Mouse (Mus musculus): ENCODE results near the gene Piwil1.

Gene Piwil1

DNA sequence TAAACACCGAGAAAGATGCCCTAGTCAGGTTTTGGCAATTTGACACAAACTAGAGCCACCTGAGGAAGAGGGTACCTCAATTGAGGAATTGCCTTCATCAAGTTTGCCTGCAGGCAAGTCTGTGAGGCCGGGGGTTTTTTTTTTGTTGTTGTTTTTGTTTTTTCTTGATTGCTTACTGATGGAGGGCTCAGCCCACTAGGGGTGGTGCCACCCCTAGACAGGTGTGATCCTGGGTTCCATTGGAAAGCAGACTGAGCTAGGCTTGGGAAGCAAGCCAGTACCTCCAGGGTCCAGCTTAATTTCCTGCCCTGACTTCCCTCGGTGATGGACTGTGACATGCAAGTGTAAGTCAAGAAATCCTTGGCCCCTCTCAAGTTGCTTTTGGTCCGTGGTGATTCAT is at the start of gene Piwil1:
TSS of gene Piwil1 (plus strand) at position 301 of the 400 bp plus-strand sequence.
- no peak for DNase-seq (ENCODE audit: low spot score)

DNA sequence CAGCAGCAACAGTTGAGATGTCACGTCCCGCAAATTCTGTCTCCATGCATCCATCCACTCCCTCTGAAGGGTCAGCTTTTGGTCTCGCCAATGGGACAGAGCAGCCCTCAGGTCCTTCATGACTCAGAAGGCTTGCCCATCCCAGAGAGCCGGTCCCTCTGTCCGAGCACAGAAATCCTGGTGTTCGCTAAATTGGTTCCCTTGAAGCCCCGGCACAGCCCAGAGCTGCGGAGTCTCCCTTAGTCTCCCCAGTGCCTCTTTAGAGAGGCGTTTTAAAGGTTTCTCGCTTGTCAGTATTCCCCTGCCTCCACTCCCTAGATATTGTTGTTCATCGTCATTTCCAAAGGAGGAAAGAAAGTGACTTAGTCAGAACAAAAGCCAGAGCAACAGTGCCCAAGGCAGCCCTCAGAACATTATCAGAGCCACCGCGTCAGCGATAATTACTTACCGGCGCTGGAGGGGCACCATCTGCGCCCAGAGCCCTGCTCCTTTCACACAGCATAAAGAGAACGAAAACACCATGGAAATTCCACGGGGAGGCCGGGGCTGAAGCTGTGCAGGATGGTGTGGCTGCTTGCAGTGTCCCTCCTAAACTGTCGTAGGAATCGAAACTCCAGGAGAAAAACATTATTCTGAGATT is 45.7 kb upstream of the Piwil1 start:
- no peak for DNase-seq (ENCODE audit: low spot score)

DNA sequence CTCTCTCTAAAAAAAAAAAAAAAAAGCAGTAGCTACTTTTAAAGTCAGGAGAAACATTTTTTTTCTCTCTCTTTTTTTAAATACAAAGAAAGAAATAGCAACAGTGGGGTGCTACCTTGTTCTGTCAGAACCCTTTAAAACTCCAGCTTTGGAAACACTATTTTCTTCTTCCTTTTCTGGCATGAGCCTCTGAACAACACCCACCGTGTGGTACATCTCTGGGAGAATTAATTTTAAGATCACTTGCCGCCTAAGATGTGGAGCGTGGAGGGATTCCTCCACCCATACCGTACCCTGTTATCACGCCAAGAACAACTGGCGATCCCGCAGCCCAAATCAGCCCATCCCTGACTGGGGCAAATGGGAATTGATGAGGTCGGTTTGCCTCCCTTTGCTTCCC is 42.2 kb upstream of the Piwil1 start:
- DNase-seq (ENCODE audit: low spot score), result no peak

DNA sequence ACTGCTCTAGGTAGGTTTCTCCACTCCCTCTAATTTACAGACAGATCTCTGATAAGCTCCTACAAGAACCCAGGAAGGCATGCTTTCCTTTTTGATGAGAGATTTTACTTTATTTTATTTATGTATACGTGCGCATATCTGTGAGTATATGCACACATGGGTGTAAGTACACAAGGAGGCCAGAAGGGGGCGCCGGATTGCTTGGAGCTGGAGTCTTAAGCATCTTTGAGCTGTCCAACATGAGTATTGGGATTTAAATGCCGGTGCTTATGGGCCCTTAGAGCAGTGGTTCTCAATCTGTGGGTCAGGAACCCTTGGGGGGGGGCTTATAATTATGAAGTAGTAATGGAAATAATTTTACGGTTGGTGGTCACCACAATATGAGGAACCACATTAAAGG is 39.4 kb upstream of the Piwil1 start:
- no peak for DNase-seq (ENCODE audit: low spot score)

DNA sequence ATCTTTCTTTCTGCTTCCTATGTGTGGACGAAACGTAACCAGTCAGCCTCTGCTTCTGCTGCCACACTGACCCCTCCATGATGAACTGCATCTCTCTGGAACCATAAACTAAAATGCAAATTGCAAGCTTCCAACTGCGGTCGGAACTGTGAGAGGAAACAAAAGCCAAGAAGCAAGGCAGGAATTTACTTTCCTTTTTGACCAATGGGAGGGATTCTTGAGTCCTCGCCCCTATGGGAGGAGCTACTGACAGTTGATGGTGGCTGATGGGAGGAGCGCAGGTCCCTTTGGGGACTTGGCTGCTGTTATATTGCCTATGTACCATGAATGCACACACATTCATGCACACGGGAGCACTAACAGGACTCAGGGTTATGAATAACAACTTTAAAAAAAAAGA is 38.3 kb upstream of the Piwil1 start:
- no peak for DNase-seq (ENCODE audit: low spot score)

DNA sequence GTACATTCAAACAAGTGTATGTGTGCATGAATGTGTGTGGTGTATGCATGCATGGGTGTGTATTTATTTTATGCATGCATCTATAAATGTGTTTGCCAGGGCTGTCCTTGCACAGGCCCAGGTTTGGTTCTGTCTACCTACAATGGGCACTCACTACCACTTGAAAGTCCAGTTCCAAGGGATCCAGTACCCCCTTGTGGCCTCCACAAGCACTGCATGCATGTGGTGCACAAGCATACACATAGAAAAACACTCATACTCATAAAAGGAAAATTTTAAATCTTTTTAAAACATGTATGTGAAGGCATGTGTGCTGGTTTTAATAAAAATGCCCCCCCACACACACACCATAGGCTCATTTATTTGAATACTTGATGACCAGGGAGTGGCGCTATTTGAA is 37.3 kb upstream of the Piwil1 start:
- DNase-seq (ENCODE audit: low spot score), result no peak

DNA sequence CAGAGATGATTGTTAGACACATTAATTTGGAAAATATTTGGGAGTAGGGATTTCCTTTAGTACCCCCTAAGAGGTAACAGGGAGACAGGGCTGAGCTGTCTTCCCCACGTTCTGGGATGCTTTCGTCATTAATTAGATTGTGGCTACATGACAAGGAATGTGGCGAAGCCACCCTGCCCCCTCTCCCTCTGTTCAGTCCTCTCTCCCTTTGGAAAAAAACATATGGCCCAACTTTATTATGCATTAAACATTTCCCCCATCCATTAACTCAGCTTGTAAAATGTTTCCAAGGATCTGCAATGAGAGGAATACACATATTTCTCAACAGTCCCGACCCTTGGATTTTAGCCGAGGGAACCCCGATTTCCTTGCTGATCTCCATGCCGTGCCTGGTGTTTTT is 35.0 kb upstream of the Piwil1 start:
- no peak for DNase-seq (ENCODE audit: low spot score)

DNA sequence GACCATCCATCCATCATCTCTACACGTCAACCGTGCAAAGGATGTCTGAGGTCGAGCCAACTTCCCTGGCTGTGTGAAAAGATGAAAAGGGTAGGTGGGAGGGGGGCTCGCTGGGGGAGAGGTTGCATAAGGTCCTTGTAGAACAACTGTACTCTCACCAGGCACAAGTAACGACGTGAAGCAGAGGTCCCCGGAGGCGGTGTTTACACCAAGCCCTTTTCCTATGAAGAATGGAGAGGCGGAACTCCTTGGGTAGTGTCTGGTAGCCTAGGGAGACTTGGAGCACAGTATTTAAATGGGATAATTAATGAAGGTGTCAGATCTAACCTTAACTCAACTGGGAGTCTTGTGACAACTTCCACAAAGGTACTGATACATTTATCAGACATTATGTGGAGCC is 28.2 kb upstream of the Piwil1 start:
- no peak for DNase-seq (ENCODE audit: low spot score)

DNA sequence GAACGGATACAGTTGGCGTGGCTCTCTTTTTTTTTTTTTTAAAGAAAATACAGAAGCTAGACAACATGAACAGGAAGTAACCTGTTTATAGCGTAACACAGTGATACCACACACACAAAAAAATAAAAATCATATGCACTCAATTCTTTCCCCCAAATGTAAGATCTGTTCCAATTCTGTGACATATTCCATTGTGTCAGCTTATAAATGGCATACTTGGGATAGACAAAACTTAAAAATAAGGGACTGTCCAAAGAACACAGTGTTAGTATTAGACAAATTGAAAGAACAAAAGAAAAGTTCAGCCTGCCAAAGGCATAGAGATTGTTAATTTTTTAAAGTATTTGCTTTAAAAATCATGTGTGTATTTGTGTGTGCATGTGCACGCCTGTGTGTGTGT is 25.0 kb upstream of the Piwil1 start:
- DNase-seq (ENCODE audit: low spot score), result no peak

DNA sequence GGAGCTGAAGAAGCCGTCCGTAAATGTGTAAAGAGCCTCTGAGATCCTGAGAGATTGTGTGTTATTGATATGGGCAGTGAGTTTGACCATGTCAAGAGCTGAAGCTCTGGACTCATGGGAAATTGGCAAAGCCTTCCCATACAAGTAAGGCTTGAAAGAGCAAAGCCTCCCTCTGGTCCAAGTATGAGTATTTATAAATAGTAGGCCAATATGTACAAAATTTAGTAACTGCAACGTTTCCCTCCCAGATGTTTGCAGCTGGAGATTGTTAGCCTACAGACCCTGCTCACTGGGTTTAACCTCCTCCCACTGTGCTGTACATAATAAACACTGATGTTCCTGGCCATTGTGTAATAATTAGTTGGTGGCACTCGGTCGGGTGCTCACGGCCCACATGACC is 24.5 kb upstream of the Piwil1 start:
- peak; percentile 24 for DNase-seq (ENCODE audit: low spot score)

DNA sequence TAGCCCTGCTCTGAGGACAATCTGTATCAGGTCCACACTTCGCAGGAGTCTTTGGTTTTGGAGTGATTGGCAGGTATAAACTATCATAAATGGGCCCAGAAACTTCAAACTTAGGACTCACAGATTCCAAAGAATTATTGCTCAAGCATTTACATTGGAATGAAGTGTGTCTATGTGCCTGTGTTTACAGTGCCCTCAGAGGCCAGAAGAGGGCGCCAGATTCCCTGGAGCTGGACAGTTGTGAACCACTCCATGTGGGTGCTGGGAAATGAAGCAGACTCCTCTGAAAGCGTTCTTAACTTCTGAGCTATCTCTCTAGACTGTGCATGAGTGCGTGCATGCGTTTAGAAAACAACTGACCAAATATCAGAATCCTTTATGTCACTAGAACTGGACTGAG is 20.9 kb upstream of the Piwil1 start:
- DNase-seq (ENCODE audit: low spot score), result no peak

DNA sequence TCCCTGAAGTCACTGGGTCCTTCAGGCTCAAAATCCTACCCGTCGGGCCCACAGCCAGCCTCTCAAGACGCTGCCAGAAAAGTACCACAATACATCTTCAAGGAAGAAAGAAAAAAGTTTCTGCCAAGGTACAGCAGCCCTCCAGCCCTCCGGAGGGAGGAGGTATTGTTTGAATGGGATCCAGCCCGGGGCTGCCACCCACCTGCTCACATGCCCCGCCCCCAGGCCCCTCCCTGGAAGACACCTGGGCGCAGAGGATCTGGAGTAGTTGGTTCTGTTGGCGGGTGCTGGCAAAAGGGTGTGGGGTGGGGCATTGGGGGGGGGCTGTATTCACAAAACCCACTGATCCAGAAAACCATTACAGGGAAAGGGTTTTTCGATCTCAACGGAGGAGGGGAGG is 18.1 kb upstream of the Piwil1 start:
- DNase-seq (ENCODE audit: low spot score), result no peak

DNA sequence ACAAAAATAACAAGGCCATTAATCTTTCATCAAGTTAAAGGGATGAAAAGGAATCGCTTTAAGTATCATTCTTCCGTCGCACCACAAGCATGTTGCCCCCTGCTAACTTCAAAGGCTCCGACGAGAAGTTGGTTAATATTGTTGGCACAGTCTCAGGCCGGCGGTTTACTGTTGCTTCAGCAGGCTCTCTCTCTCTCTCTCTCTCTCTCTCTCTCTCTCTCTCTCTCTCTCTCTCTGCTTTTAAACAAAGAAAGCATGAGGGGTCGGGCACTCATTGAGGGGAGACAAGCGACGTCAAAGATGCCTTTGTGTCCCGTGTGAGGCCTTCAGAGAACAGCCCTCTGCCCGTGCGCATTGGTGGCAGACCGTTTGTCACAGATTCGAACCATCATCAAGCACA is 17.7 kb upstream of the Piwil1 start:
- peak; percentile 1 for DNase-seq (ENCODE audit: low spot score)

DNA sequence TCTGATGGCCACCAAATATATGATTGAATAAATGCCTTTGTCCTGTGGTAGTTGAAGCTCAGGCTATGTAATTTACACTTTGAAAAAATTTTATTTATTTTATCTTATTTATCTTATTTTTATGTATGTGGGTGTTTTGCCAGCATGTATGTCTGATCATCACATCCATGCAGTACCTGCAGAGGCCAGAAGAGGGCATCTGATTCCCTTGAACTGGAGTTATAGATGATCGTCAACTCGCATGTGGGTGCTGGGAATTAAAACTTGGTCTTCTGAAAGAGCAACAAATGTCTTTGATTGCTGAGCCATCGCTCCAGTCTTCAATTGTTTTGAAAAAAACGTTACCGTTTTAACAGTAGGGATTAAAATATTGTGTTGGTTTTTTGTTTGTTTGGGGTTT is 15.2 kb upstream of the Piwil1 start:
- no peak for DNase-seq (ENCODE audit: low spot score)

DNA sequence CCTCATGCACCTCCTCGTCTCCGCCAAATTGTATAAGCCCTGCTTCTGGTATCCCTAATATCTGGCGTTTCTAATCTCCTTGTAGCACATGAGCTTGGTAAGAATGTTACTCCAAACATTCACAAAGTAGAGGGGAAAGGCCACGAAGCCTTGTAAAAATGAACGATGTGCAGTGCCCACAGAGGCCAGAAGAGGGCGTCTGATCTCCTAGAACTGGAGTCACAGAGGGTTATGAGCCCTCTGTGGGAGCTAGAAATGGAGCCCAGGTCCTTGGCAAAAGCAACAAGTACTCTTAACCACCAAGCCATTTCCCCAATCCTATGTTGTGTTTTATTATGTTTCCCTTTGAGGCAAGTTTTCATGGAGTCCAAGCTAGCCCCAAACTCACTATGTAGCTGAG is 8.2 kb upstream of the Piwil1 start:
- no peak for DNase-seq (ENCODE audit: low spot score)

DNA sequence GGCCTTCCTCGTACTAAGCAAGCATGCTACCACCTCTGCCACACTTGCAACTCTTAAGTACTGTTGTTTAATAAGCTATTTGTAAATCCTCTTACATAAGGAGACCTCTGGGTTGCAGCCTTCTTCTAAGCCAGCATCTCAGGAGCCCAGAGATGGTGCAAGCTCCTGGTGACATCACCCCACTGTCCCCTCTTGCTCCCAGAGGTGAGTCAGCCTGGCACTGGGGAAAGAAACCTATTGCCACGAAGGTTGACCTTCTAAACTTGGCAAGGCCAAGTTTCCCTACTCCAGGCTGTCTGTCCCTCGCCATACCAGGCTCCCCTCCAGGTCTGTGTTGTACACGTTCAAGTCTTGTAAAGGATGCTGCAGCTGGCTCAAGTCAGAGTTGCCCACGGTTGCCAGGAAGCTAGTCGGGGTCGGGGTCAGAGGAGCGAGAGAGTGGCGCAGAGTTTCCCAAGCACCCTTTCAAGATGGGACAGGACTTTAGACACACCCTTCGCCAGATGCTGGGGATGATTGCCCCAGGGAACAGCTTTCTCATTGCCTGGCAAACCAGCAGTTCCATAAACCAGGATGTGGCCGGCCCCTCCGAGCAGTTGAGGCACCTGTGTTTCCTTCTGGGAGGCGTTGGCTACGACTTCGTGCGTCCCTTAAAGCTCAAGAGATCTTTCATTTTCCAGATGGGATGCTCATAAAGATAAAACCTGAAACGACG is 7.6 kb upstream of the Piwil1 start:
- DNase-seq (ENCODE audit: low spot score), result no peak

DNA sequence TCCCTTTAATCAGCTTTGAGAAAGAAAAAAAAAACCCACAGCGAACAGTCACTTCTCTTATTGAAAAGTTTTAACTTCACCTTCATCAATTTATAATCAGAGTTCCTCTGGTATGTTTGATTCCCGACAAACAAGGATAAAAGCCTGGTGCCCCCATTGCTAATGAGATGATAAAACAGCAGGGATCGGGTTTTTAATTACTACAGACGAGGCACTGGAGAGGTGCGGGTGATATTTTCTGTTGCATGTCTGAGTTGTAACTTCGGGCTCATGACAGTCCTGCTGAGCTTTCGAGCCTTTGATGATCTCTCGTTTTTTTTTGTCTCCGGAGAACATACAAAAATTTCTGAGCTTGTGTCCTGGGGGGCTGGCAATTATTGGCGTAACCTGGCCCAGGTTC is 5.5 kb upstream of the Piwil1 start:
- DNase-seq (ENCODE audit: low spot score), result no peak

DNA sequence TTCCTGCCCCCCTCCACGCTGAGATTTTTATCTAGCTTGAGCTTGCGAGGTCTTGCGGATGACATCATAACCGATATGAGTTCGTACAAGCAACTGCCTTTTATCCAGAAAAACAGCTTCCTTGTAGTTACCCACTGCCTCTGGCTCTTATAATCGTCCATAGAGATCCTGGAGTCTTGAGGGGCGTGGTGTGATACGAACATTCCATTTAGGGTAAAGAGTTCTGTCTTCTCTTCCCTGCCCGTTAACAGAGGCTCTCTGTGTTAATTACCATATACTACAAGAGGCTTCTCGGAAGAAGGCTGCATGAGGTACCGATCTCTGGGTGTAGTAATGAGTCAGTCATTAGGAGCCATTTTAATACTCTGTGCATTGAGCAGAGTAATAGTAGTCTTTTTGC is 1.6 kb upstream of the Piwil1 start:
- DNase-seq (ENCODE audit: low spot score), result no peak

DNA sequence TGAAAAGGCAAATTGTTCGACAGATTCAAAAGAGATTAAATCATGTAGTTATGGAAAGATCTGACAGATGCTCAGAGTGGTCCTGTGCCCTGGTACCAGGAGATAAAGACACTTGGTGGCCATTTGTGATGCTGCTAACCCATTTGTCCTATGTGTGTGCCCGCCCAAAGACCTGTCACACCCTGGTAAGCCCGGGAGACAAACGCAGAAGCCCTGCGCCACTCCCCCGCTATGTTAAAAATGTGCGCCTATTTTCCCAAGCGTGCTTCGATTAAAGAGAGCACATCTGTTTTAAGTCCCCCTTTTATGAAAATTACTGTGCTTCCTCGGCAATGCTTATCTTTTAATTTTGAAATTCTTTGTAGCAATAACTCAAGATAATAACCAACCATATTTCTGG is 1.4 kb downstream of the Piwil1 start:
- DNase-seq (ENCODE audit: low spot score), result no peak

DNA sequence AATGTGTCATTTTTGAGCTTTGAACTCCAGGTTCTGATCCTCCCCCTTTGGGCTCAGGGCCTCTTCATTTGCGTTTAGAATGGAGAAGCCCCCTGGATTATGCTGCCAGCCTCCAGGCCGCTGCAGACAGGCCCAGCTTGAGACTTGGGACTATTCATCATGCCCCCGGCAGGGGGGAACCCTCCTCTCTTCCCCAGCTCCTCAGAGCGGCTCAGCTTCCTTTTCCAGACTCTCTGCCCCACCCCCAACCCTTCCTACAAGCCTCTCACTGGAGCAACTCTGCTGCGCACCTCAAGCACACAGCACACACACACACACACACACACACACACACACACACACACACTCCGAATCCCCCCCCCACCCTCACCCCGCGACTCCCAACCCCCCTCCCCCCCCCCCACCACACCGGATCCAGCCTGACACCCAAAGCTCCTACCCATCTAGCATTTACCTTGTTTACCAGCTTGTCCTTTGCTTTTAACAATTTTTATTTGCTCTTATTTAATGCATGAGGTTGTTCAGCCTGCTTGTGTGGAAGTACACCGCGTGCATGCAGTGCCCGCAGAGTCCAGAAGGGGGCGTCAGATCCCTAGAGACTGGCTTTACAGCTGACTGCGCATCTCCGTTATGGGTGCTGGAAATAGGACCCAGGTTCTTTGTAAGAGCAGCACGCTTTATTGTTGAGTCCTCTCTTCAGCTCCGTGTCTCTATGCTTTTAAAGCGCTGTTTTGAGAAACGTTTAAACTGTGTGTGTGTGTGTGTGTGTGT is 2.0 kb downstream of the Piwil1 start:
- no peak for DNase-seq (ENCODE audit: low spot score)

DNA sequence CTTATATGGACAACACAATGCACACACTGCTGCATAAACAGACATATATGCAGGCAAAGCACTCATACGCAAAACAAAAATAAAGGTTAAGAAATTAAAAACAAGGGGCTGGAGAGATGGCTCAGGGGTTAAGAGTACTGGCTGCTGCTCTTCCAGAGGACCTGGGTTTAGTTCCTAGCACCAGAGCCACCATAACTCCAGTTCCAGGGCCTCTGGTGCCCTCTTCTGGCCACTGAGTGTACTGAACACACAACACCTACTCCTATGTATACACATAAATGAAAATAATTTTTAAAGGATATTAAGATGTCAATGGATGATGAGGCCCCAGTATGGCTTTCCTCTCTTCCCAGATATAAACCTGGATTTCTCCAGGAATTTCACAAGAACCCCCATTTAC is 4.1 kb downstream of the Piwil1 start:
- DNase-seq (ENCODE audit: low spot score), result no peak

DNA sequence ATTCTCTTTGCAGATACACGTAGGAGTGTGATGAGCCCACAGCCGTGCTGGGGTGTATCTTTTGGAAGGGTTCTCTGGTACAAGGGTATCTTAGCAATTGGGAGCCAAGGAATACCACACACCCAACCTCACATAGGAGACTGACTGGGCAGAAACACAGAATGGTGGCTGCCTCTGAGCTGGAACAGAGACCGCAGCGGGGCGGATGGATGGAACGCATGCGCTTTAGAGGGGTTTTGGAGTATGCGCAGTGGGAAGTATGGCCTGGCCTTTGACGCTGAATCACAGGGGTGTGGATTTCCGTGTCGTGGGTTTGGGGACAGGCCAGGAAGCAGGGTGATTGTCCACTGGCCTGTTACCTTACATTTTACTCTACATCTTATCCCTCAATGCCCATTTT is 4.9 kb downstream of the Piwil1 start:
- no peak for DNase-seq (ENCODE audit: low spot score)

DNA sequence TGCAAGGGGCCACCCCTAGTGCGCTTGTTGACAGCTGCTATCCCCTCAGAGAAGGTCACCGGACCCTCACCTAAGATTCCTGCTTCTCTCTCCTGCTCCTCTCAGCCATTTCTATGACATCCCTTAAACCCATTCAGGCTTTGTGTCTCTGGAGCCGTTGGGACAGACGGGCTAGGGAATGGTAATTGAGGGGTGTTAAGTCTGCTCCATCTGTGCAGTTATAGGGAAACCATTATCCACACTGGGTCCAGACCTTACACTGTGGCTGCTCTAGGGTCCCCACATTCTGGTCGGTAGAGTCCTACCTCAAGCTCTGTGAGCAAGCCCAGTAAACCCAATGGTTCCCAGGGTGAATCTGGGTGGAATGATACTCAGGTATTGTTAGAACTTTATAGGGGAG is 6.6 kb downstream of the Piwil1 start:
- no peak for DNase-seq (ENCODE audit: low spot score)
